Mouse (Mus musculus) c-Kit-positive CD71-positive TER-119-negative erythroid progenitor cells, embryonic 14.5 days (primary cell): ENCODE data around the gene Gm13305.
"Not testable (repeated sequence)": the region's sequence is repeated elsewhere in the genome, so short reads cannot be mapped to it uniquely, and the experiment has no call there.

ENCODE experiments used
- DNase-seq: peaks from one replicate; pipeline ENCODE4 v3.0.0-alpha.2; 2013; ENCODE audit warnings: low read depth

The Gm13305 gene

GRCm38 (mm10) chr4:42168503-42168902, at the start of gene Gm13305:
Gm13305 (minus strand) TSS chr4:42168603.
- not testable (repeated sequence) for DNase-seq

- DNase-seq: not testable (repeated sequence)
Observed at GRCm38 (mm10) chr4:42184980-42185372, 16.6 kb upstream of the Gm13305 start.

GRCm38 (mm10) chr4:42184324-42184979, 16.0 kb upstream of the Gm13305 start:
- DNase-seq: not testable (repeated sequence)

GRCm38 (mm10) chr4:42183234-42184197, 15.1 kb upstream of the Gm13305 start:
- not testable (repeated sequence) for DNase-seq

- DNase-seq: not testable (repeated sequence)
Observed at GRCm38 (mm10) chr4:42178243-42178642, 9.8 kb upstream of the Gm13305 start.

GRCm38 (mm10) chr4:42153136-42153535, 15.3 kb downstream of the Gm13305 start, which contains the start of gene Gm13306:
Gm13306 (plus strand) TSS chr4:42153436.
- not testable (repeated sequence) for DNase-seq

GRCm38 (mm10) chr4:42114517-42114916, 53.9 kb downstream of the Gm13305 start, which contains the start of gene Gm13304:
Gm13304 (plus strand) TSS chr4:42114817.
- not testable (repeated sequence) for DNase-seq
